Mouse (Mus musculus) small intestine, adult 2 months (tissue): ENCODE results near the gene Cish. TPM values are rescaled to one million over a fixed set of nuclear protein-coding genes. Genes with fewer than 3 reads are reported as not detected.

Experiments used
- H3K27ac ChIP-seq: fragments of 200-500 bp; 2 replicates; pipeline ENCODE4 v1.5.1; 2012; ENCODE audit warnings: low read depth, low read length, control low read depth, inconsistent platforms; ENCODE audit not compliant: insufficient read depth
- H3K27me3 ChIP-seq: fragments of 200-500 bp; 2 replicates; pipeline ENCODE4 v1.6.1; 2012; ENCODE audit warnings: mild to moderate bottlenecking, moderate library complexity, low read length, inconsistent platforms; ENCODE audit not compliant: control insufficient read depth, insufficient read depth
- H3K36me3 ChIP-seq: fragments of 200-500 bp; 2 replicates; pipeline ENCODE4 v1.6.1; 2012; ENCODE audit warnings: mild to moderate bottlenecking, low read length, control low read depth, inconsistent platforms; ENCODE audit not compliant: control insufficient read depth, insufficient read depth
- H3K4me1 ChIP-seq: fragments of 200-500 bp; 2 replicates; pipeline ENCODE4 v1.6.1; 2012; ENCODE audit warnings: low read length, inconsistent platforms, mixed read lengths; ENCODE audit not compliant: control insufficient read depth, insufficient read depth, insufficient read length
- H3K4me3 ChIP-seq: fragments of 200-500 bp; 2 replicates; pipeline ENCODE4 v1.5.1; 2012; ENCODE audit warnings: low read depth, mild to moderate bottlenecking, control low read depth, inconsistent platforms, low read length, moderate library complexity
- CTCF ChIP-seq: fragments of 200-500 bp; IDR thresholded peaks from 2 replicates; pipeline ENCODE4 v1.5.1; 2012; ENCODE audit warnings: low read depth, mild to moderate bottlenecking, control low read depth, inconsistent platforms, low read length, moderate library complexity, mixed read lengths; ENCODE audit not compliant: insufficient replicate concordance, insufficient read length; ENCODE audit errors: extremely low read depth
- POLR2A ChIP-seq: fragments of 200-500 bp; IDR thresholded peaks from 2 replicates; pipeline ENCODE4 v1.6.1; 2012; ENCODE audit warnings: low read depth, mild to moderate bottlenecking, control low read depth, inconsistent platforms, low read length, moderate library complexity
- WGBS: fragments of 180-500 bp; shearing (Covaris S2); methylation state at CpG from one replicate; pipeline ENCODE4 v1.1.7; 2018; 5-methylcytosine and 5-hydroxymethylcytosine counted together
- polyA plus RNA-seq: library from polyadenylated mRNA; depleted of rRNA; stranded (reverse); fragments of >200 nt; gene quantifications from 2 replicates; pipeline ENCODE4 v1.2.3, GENCODE M21; 2012

Cish gene
- polyA plus RNA-seq, 1 experiment: 33.6 TPM

GRCm38 (mm10) chr9:107313926-107314325 lies 18.1 kb downstream of the Cish start:
- no peaks in the 10 kb centered on the region for H3K27me3 ChIP-seq
- TF ChIP-seq POLR2A (no peak), CTCF (no peak)
- WGBS: 89% methylated on average over 3 of the region's 3 CpGs

DNA sequence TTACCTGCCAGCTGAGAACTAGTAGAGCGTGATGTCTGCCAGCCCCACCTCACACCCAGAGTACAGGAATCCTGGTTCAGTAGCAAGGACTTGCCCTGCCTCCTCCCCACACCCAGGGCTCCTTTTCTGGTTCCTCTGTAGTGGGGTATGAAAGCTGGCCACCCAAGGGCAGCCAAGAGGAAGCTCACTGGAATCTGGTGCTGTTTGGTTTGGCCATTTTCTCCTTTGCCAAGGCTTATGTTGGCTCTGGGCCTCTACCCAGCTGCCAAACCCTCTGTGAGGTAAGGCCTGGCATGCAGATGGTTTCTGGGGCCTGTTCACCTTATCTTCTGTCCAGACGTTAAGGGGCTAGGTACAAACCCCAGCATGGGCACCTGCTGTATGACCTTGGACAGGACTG lies 20.0 kb downstream of the Cish start:
- Histone ChIP-seq H3K4me1 (peaks cover 18% of the 10 kb centered on the region), H3K27ac (no peak overlapping the region), H3K36me3 (no peaks in the 10 kb centered on the region), H3K27me3 (no peaks in the 10 kb centered on the region), H3K4me3 (no peak overlapping the region)
- TF ChIP-seq CTCF (no peak), POLR2A (no peak)
- 26% methylated on average over 2 of the region's 2 CpGs for WGBS

More at GRCm38 (mm10) chr9:107313926-107314325, 18.1 kb downstream of the Cish start:
- no peak overlapping the region for H3K27ac ChIP-seq
- H3K4me1 ChIP-seq: peaks cover 15% of the 10 kb centered on the region
- H3K4me3 ChIP-seq: no peak overlapping the region
- no peaks in the 10 kb centered on the region for H3K36me3 ChIP-seq

GRCm38 (mm10) chr9:107322461-107323050 lies 26.7 kb downstream of the Cish start:
- TF ChIP-seq CTCF (no peak), POLR2A (no peak)
- Histone ChIP-seq H3K36me3 (no peaks in the 10 kb centered on the region), H3K27me3 (no peaks in the 10 kb centered on the region), H3K4me1 (peaks cover 8% of the 10 kb centered on the region; the same call in 1 of the 2 replicates), H3K4me3 (no peak overlapping the region), H3K27ac (no peak overlapping the region)
- WGBS: 63% methylated on average over 8 of the region's 8 CpGs

GRCm38 (mm10) chr9:107323558-107323957 lies 27.7 kb downstream of the Cish start:
- no peak overlapping the region for H3K27ac ChIP-seq
- H3K4me1 ChIP-seq: peaks cover 8% of the 10 kb centered on the region; the same call in 1 of the 2 replicates
- H3K36me3 ChIP-seq: no peaks in the 10 kb centered on the region
- no peaks in the 10 kb centered on the region for H3K27me3 ChIP-seq
- TF ChIP-seq CTCF: no peak
- TF ChIP-seq POLR2A: no peak
- H3K4me3 ChIP-seq: no peak overlapping the region
- WGBS: 13% methylated on average over 6 of the region's 6 CpGs

DNA sequence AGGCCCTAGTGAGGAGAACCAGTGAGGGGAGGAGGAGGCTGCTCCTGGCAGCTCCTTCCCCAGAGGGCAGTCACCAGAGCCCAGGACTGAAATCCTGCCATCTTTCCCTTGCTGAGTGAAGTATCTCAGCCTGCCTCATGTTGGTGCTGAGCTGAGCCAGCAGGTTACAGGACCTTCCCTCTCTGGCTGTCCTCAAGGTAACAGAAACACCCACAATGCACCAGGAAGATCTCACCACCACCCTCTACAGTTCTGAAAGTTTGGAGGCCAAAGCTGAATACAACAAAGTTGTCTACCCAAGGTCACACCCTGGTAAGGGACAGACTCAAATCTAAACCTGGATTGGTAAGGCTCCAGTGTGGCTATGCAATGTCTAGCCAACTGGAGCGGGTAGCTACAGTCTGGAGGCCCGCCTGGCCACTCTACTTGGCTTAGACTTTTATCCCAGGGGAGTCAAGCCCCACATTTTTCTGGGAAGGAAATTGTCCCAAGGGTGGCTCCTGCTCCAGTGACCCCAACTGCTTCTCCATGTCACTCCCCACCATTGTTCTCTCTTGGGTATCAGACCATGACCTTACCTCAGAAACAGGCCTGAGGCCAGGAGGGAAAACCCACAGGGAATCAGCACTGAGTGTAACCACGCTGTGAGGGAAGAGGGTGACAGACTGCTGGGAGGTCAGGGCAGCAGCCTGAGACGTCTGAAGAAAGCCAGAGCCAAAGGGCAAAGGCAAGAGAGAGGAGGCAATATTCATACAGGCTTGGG lies 29.2 kb downstream of the Cish start:
- 74% methylated on average over 4 of the region's 4 CpGs for WGBS

GRCm38 (mm10) chr9:107325904-107326303 lies 30.1 kb downstream of the Cish start:
- TF ChIP-seq CTCF (no peak), POLR2A (no peak)
- peaks cover 5% of the 10 kb centered on the region; the same call in 1 of the 2 replicates for H3K4me1 ChIP-seq
- H3K4me3 ChIP-seq: no peak overlapping the region
- no peak overlapping the region for H3K27ac ChIP-seq
- no peaks in the 10 kb centered on the region for H3K27me3 ChIP-seq
- WGBS: 59% methylated on average over 7 of the region's 7 CpGs
- no peaks in the 10 kb centered on the region for H3K36me3 ChIP-seq

More for the DNA sequence above, 29.2 kb downstream of the Cish start:
- H3K27ac ChIP-seq: no peak overlapping the region
- H3K36me3 ChIP-seq: no peaks in the 10 kb centered on the region
- no peaks in the 10 kb centered on the region for H3K27me3 ChIP-seq
- peaks cover 5% of the 10 kb centered on the region; the same call in 1 of the 2 replicates for H3K4me1 ChIP-seq
- H3K4me3 ChIP-seq: no peak overlapping the region
- TF ChIP-seq POLR2A (no peak), CTCF (no peak)
